Mouse (Mus musculus): ENCODE results near the gene Ppfibp2. TPM values are rescaled to one million over a fixed set of nuclear protein-coding genes. Genes with fewer than 3 reads are reported as not detected.

Ppfibp2 gene
- polyA plus RNA-seq, 1 experiment from 2014 or later: 15.1 TPM

GRCm38 (mm10) chr7:107683622-107684021 is 88.6 kb downstream of the Ppfibp2 start:
- no peaks in the 10 kb centered on the region for H3K27me3 ChIP-seq
- 85% methylated on average over 3 of the region's 3 CpGs for WGBS
- H3K36me3 ChIP-seq: peaks cover 15% of the 10 kb centered on the region
- no peak overlapping the region for H3K4me2 ChIP-seq
- no peaks in the 10 kb centered on the region for H3K9me3 ChIP-seq
- no peak overlapping the region for H3K9ac ChIP-seq (replicated peaks)
- no peak overlapping the region for H3K4me3 ChIP-seq (replicated peaks)
- ATAC-seq (ENCODE audit: insufficient number of reproducible peaks, insufficient read depth, low FRiP score, low TSS enrichment, low read depth): no peak
- no peak overlapping the region for H3K27ac ChIP-seq
- H3K4me1 ChIP-seq (replicated peaks): peaks cover 10% of the 10 kb centered on the region

- Histone ChIP-seq H3K9ac (replicated peaks) (no peak overlapping the region), H3K4me3 (replicated peaks) (no peak overlapping the region), H3K36me3 (peaks cover 15% of the 10 kb centered on the region), H3K4me2 (no peak overlapping the region), H3K27ac (no peak overlapping the region), H3K9me3 (no peaks in the 10 kb centered on the region), H3K4me1 (replicated peaks) (peaks cover 22% of the 10 kb centered on the region), H3K27me3 (no peaks in the 10 kb centered on the region)
- ATAC-seq (ENCODE audit: insufficient number of reproducible peaks, insufficient read depth, low FRiP score, low TSS enrichment, low read depth): no peak
- WGBS: 79% methylated on average over 8 of the region's 8 CpGs
Measured at GRCm38 (mm10) chr7:107685238-107685954, 90.4 kb downstream of the Ppfibp2 start.

DNA sequence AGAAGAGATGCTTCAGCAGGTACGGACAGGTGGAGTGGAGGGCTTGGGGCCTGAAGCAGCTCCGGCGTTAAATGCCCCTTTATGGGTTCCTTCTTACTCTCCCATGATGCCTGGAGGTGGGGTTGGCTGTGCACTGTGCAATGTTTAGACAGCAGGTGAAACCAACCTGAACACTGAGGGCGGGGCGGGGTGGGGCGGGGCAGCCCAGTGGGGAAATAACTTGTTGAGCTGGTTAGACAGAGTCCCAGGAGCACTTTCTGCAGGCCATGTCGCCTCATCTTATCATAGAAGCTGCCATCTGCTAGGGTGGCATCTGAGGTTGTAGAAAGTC is 90.9 kb downstream of the Ppfibp2 start:
- H3K4me2 ChIP-seq: no peak overlapping the region
- no peak overlapping the region for H3K27ac ChIP-seq
- no peak for ATAC-seq (ENCODE audit: insufficient number of reproducible peaks, insufficient read depth, low FRiP score, low TSS enrichment, low read depth)
- no peaks in the 10 kb centered on the region for H3K9me3 ChIP-seq
- peaks cover 22% of the 10 kb centered on the region for H3K4me1 ChIP-seq (replicated peaks)
- WGBS: 85% methylated on average over 7 of the region's 7 CpGs
- no peak overlapping the region for H3K9ac ChIP-seq (replicated peaks)
- peaks cover 15% of the 10 kb centered on the region for H3K36me3 ChIP-seq
- H3K4me3 ChIP-seq (replicated peaks): no peak overlapping the region
- H3K27me3 ChIP-seq: no peaks in the 10 kb centered on the region

DNA sequence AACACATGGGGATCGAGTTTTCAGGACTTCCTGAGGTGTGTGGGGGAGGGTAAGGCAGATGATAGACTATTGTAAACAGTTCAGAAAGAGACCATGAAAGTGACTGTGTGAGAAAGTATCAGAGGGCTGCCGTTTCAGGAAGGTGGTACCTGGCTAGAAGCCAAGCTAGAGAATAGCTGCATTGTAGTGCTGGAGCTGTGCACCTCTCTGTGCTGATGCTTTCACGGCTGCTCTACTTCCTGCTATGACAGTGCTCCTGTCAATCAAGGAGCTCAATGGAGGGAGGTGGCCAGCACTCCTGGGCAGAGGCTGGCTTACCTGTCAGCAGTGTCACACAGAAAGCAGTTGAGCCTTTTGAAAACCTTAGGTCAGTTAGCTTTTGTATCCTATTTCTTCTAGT is 92.4 kb downstream of the Ppfibp2 start:
- Histone ChIP-seq H3K27me3 (no peaks in the 10 kb centered on the region), H3K4me2 (no peak overlapping the region), H3K36me3 (peaks cover 10% of the 10 kb centered on the region), H3K4me3 (replicated peaks) (no peak overlapping the region), H3K27ac (no peak overlapping the region), H3K4me1 (replicated peaks) (peaks cover 34% of the 10 kb centered on the region), H3K9me3 (no peaks in the 10 kb centered on the region), H3K9ac (replicated peaks) (no peak overlapping the region)
- 38% methylated on average over 3 of the region's 3 CpGs for WGBS
- ATAC-seq (ENCODE audit: insufficient number of reproducible peaks, insufficient read depth, low FRiP score, low TSS enrichment, low read depth): no peak

GRCm38 (mm10) chr7:107688040-107688439 is 93.0 kb downstream of the Ppfibp2 start:
- WGBS: 79% methylated on average over 4 of the region's 4 CpGs
- H3K36me3 ChIP-seq: peaks cover 10% of the 10 kb centered on the region
- H3K9me3 ChIP-seq: no peaks in the 10 kb centered on the region
- no peak overlapping the region for H3K9ac ChIP-seq (replicated peaks)
- no peak for ATAC-seq (ENCODE audit: insufficient number of reproducible peaks, insufficient read depth, low FRiP score, low TSS enrichment, low read depth)
- no peak overlapping the region for H3K4me2 ChIP-seq
- no peak overlapping the region for H3K27ac ChIP-seq
- peaks cover 34% of the 10 kb centered on the region for H3K4me1 ChIP-seq (replicated peaks)
- H3K4me3 ChIP-seq (replicated peaks): no peak overlapping the region
- H3K27me3 ChIP-seq: no peaks in the 10 kb centered on the region

DNA sequence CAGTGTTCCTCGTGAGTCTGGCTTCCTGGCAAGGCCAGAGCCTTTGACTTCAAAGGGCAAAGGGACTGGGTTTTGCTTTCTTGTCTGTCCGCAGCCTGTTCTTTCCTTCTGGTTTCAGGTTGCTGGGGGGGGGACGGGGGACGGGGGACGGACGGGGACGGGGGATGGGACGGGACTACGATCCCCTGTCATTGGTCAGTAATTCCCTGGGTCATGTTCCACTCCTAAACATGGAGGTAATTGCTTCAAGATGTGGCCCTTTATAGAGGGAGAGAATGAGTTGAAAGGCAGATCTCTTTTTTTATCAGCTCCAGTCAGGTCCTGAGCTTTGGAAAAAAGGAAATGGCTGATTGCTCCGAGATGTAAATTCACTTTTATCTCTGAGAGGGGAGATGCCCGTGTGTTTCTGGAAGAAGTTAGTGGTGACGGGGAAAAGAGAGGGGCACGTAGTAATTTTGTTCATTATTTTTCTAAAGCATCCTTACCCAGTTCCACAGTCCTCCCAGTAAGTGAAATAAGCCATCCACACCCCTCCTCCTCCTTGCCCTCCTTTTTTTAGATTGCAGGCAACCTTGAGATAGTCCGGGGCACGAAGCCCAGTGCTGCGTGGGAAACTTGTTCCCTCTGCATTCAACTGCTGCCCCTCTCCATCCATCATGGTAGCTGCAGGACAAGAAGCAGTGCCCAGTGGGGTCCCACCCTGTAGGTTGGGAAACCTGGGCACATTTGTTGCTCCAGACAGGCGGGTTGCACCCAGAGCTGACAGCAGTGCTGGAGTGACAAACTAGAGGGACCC is 95.6 kb downstream of the Ppfibp2 start:
- 4% methylated on average over 17 of the region's 17 CpGs for WGBS
- Histone ChIP-seq H3K27ac (peak overlapping the region; percentile 88), H3K9me3 (no peaks in the 10 kb centered on the region), H3K4me1 (replicated peaks) (peaks cover 43% of the 10 kb centered on the region), H3K4me2 (peak overlapping the region; percentile 34), H3K4me3 (replicated peaks) (no peak overlapping the region), H3K27me3 (no peaks in the 10 kb centered on the region), H3K36me3 (no peaks in the 10 kb centered on the region; the same call in 1 of the 2 replicates), H3K9ac (replicated peaks) (no peak overlapping the region)
- ATAC-seq (ENCODE audit: insufficient number of reproducible peaks, insufficient read depth, low FRiP score, low TSS enrichment, low read depth): peak; percentile 72; the same call in 1 of the 2 replicates

GRCm38 (mm10) chr7:107691493-107691892 is 96.5 kb downstream of the Ppfibp2 start:
- H3K4me2 ChIP-seq: peak overlapping the region; percentile 34; the same call in 1 of the 2 replicates
- peaks cover 43% of the 10 kb centered on the region for H3K4me1 ChIP-seq (replicated peaks)
- H3K36me3 ChIP-seq: no peaks in the 10 kb centered on the region
- H3K27me3 ChIP-seq: no peaks in the 10 kb centered on the region
- no peak overlapping the region for H3K9ac ChIP-seq (replicated peaks)
- no peak for ATAC-seq (ENCODE audit: insufficient number of reproducible peaks, insufficient read depth, low FRiP score, low TSS enrichment, low read depth)
- no peaks in the 10 kb centered on the region for H3K9me3 ChIP-seq
- WGBS: 20% methylated on average over 6 of the region's 6 CpGs
- peak overlapping the region; percentile 88 for H3K27ac ChIP-seq
- H3K4me3 ChIP-seq (replicated peaks): no peak overlapping the region

DNA sequence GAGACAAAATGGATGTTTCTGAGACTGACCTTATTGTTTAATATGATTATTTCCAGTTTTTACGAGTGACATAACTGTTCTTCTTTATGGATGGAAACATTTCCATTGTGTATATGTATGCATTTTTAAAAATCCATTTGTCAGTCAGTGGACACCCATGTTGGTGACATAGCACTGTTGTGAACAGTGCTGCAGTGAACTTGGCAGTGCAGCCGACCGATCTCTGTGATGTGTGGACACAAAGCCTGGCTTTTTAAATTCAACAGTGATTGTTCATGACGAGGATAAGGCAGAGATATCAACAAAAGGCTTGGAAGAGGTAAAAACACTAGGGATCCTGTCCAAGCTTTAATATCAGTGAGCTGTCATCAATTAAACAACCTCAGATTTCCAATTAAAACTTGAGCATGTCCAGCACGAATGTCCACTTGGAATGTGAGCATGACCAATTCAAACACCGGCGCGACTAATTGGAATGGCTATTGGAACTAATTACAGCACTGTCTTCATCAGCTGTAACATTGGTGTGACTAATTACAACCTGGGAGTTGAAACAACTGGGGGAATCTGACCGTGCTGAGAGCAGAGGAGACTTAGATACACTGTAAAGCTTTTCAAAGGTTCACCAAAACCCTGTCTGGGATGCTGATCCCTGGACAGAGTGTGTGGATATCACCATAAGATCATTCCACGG is 99.4 kb downstream of the Ppfibp2 start:
- Histone ChIP-seq H3K4me2 (no peak overlapping the region), H3K4me3 (replicated peaks) (no peak overlapping the region), H3K36me3 (peaks cover 5% of the 10 kb centered on the region; the same call in 1 of the 2 replicates), H3K27ac (no peak overlapping the region), H3K9ac (replicated peaks) (no peak overlapping the region), H3K27me3 (no peaks in the 10 kb centered on the region), H3K9me3 (no peaks in the 10 kb centered on the region), H3K4me1 (replicated peaks) (peaks cover 38% of the 10 kb centered on the region)
- WGBS: 65% methylated on average over 10 of the region's 10 CpGs
- no peak for ATAC-seq (ENCODE audit: insufficient number of reproducible peaks, insufficient read depth, low FRiP score, low TSS enrichment, low read depth)

DNA sequence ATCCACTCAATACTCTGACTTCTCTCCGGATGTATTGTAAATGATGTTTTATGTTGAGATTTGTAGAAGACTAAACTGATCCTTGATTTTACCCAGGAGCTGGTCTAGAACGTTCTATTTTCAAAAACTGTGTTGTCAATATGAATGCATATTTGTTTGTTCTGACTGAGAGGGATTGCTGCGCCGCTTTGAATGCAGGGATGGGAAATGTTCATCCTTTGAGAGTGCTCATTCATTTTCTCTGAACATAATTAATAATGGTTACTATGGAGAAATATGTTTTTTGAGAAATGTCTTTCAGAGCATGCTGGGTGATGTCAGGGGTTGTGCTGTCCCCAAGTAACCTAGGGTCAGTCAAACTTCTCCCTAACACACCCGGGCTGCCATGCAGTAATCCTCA is 102.1 kb downstream of the Ppfibp2 start:
- no peaks in the 10 kb centered on the region for H3K9me3 ChIP-seq
- H3K4me2 ChIP-seq: no peak overlapping the region
- no peak overlapping the region for H3K9ac ChIP-seq (replicated peaks)
- no peak for ATAC-seq (ENCODE audit: insufficient number of reproducible peaks, insufficient read depth, low FRiP score, low TSS enrichment, low read depth)
- H3K27ac ChIP-seq: no peak overlapping the region
- H3K4me3 ChIP-seq (replicated peaks): no peak overlapping the region
- H3K27me3 ChIP-seq: no peaks in the 10 kb centered on the region
- H3K4me1 ChIP-seq (replicated peaks): peaks cover 13% of the 10 kb centered on the region
- H3K36me3 ChIP-seq: peaks cover 17% of the 10 kb centered on the region; the same call in 1 of the 2 replicates
- WGBS: 90% methylated on average over 5 of the region's 5 CpGs

GRCm38 (mm10) chr7:107699926-107700325 is 104.9 kb downstream of the Ppfibp2 start:
- H3K36me3 ChIP-seq: peaks cover 21% of the 10 kb centered on the region; the same call in 1 of the 2 replicates
- no peaks in the 10 kb centered on the region for H3K9me3 ChIP-seq
- H3K9ac ChIP-seq (replicated peaks): no peak overlapping the region
- no peak overlapping the region for H3K4me2 ChIP-seq
- peaks cover 16% of the 10 kb centered on the region for H3K4me1 ChIP-seq (replicated peaks)
- no peak overlapping the region for H3K27ac ChIP-seq
- no peak for ATAC-seq (ENCODE audit: insufficient number of reproducible peaks, insufficient read depth, low FRiP score, low TSS enrichment, low read depth)
- WGBS: 74% methylated on average over 1 of the region's 1 CpGs
- H3K27me3 ChIP-seq: no peaks in the 10 kb centered on the region
- no peak overlapping the region for H3K4me3 ChIP-seq (replicated peaks)

DNA sequence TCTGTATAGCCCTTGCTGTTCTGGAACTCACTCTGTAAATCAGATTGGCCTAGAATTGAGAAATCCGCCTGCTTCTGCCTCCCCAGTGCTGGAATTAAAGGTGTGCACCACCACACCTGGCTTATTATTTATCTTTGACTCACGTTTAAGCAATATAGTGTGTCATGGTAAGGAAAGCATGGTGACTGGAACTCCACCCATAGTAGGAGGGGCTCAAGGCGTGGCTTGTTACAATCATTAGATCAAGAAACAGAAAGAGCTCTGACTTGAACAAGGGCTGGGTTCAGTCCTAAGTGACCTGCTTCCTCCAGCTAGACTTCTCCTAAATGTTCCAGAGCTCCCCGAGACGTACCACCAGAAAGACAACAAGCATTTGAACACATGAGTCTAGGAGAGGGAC is 105.6 kb downstream of the Ppfibp2 start:
- no peak for ATAC-seq (ENCODE audit: insufficient number of reproducible peaks, insufficient read depth, low FRiP score, low TSS enrichment, low read depth)
- no peak overlapping the region for H3K27ac ChIP-seq
- H3K4me2 ChIP-seq: no peak overlapping the region
- peaks cover 27% of the 10 kb centered on the region; the same call in 1 of the 2 replicates for H3K36me3 ChIP-seq
- no peak overlapping the region for H3K9ac ChIP-seq (replicated peaks)
- no peaks in the 10 kb centered on the region for H3K9me3 ChIP-seq
- WGBS: 92% methylated on average over 5 of the region's 5 CpGs
- H3K4me1 ChIP-seq (replicated peaks): peaks cover 16% of the 10 kb centered on the region
- no peak overlapping the region for H3K4me3 ChIP-seq (replicated peaks)
- no peaks in the 10 kb centered on the region for H3K27me3 ChIP-seq

Measured in limb, embryonic 12.5 days (tissue).